Comparison of ENCODE assay signal across 8 mouse cellular contexts in the genomic region with DNA sequence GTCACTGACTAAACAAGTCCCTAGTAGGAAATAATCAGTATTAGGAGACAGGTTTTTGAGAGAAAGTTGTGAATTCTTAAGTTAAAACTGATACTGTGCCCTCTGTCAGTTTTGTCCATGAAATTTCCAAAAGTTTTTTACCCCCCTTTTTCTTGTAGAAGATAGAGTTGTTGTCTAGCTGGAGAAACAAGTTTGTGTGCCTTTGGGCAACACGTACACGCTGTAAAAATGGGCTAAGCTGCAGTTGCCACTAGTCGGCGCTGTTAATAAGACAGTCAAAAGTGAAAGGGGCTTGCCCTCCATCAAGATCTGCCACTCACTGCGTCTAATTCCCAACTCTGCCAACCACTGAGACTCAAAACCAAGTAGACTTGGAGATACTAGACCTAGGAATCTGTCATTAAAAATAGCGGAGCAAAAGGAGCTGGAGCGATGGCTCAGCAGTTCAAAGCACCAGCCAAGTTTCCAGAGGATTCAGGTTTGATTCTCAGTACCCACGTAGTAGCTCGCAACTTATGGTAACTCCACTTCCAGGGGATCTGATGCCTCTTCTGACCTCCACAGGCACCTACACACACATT. TPM values are rescaled to one million over a fixed set of nuclear protein-coding genes. Genes with fewer than 3 reads are reported as not detected.
DNase-seq lines count a peak whose midpoint lies in the region; ATAC-seq lines count a peak whose summit lies in the region.

No protein-coding gene starts in this region.

- no peak for ATAC-seq in hindbrain, embryonic 13.5 days (ENCODE audit: low FRiP score)

- H3K9me3 ChIP-seq in hindbrain, embryonic 13.5 days, result no peaks in the 10 kb centered on the region

- peaks cover 8% of the 10 kb centered on the region for H3K36me3 ChIP-seq in hindbrain, embryonic 13.5 days

- H3K4me3 ChIP-seq in hindbrain, embryonic 13.5 days, result peak overlapping the region; percentile 63

- H3K4me1 ChIP-seq in hindbrain, embryonic 13.5 days (replicated peaks), result peaks cover 6% of the 10 kb centered on the region

- H3K27ac ChIP-seq in hindbrain, embryonic 13.5 days, result no peak overlapping the region

- H3K9ac ChIP-seq in hindbrain, embryonic 13.5 days, result no peak overlapping the region

- no peaks in the 10 kb centered on the region for H3K27me3 ChIP-seq in hindbrain, embryonic 13.5 days

- peak; percentile 90 for DNase-seq in NIH3T3 (ENCODE audit: low read depth)
- peak; percentile 75 for DNase-seq in cerebellum, adult 9-11 months
- DNase-seq in frontal cortex, postnatal 14 days (ENCODE audit: low spot score in 2 of 2), result peak; percentile 61 to 65
- DNase-seq in layer of hippocampus, postnatal 14 days (ENCODE audit: low spot score in 2 of 2), result peak; percentile 77 to 86
- DNase-seq in lung, postnatal 10 days, result peak; percentile 92
- peak; percentile 68 for DNase-seq in ovary, postnatal 36 days (ENCODE audit: low spot score)
- DNase-seq in thymus, postnatal 14 days, result peak; percentile 90

- 25% methylated on average over 9 of the region's 9 CpGs for WGBS in hindbrain, embryonic 13.5 days

- peak overlapping the region; percentile 59 for H3K4me2 ChIP-seq in hindbrain, embryonic 13.5 days

RNA-seq across cellular contexts. Expression of a gene that starts 1.2 kb away (rescaled TPM):
- 8.9 and 10.0 TPM in 2 replicates for polyA plus RNA-seq in hindbrain, embryonic 13.5 days (2015; fragmentation: Nextera tagmentation; extraction: Ambion mirVana)
- 1 to 10 TPM; 3.3 to 4.2 TPM for total RNA-seq in layer of hippocampus, postnatal 14 days (2021)

RNA-seq across cellular contexts. Expression of a gene that starts 22.8 kb away (rescaled TPM):
- 0.22 and 0.62 TPM in 2 replicates for polyA plus RNA-seq in hindbrain, embryonic 13.5 days (2015; fragmentation: Nextera tagmentation; extraction: Ambion mirVana)
- not detected for total RNA-seq in layer of hippocampus, postnatal 14 days (2021)

RNA-seq across cellular contexts. Expression of a gene that starts 47.1 kb away (rescaled TPM):
- polyA plus RNA-seq in hindbrain, embryonic 13.5 days (2015; fragmentation: Nextera tagmentation; extraction: Ambion mirVana), result not detected in 2 replicates
- total RNA-seq in layer of hippocampus, postnatal 14 days (2021), result not detected
